Mouse (Mus musculus) lung, embryonic 14.5 days (tissue): ENCODE data around the gene Gjb1. TPM values are rescaled to one million over a fixed set of nuclear protein-coding genes. Genes with fewer than 3 reads are reported as not detected.

Source experiments
- ATAC-seq: fragments of 200-750 bp; cut with Nextera tagmentation; 2 replicates; pipeline ENCODE4 v1.8.0; 2017; ENCODE audit warnings: mild to moderate bottlenecking, moderate TSS enrichment, moderate library complexity; ENCODE audit not compliant: insufficient read depth
- DNase-seq: peaks from one replicate; pipeline ENCODE4 v3.0.0-alpha.2; 2015
- H3K27ac ChIP-seq: fragments of 300-500 bp; sonication (generic); 2 replicates; pipeline ENCODE4 v1.5.1; 2014; ENCODE audit warnings: low read depth, mild to moderate bottlenecking, moderate library complexity
- H3K27me3 ChIP-seq: fragments of 300-500 bp; sonication (generic); 2 replicates; pipeline ENCODE4 v1.6.1; 2014; ENCODE audit warnings: low read length, control low read depth; ENCODE audit not compliant: insufficient read depth
- H3K36me3 ChIP-seq: fragments of 300-500 bp; sonication (generic); 2 replicates; pipeline ENCODE4 v1.6.1; 2014; ENCODE audit warnings: control low read depth; ENCODE audit not compliant: insufficient read depth
- H3K4me1 ChIP-seq: fragments of 300-500 bp; sonication (generic); 2 replicates; pipeline ENCODE4 v1.6.1; 2014; ENCODE audit warnings: antibody characterized with exemption, control low read depth; ENCODE audit not compliant: insufficient read depth
- H3K4me2 ChIP-seq: fragments of 300-500 bp; sonication (generic); 2 replicates; pipeline ENCODE4 v1.6.1; 2014; ENCODE audit warnings: mild to moderate bottlenecking
- H3K4me3 ChIP-seq: fragments of 300-500 bp; sonication (generic); 2 replicates; pipeline ENCODE4 v1.5.1; 2014; ENCODE audit warnings: low read depth, low read length
- H3K9ac ChIP-seq: fragments of 300-500 bp; sonication (generic); 2 replicates; pipeline ENCODE4 v1.6.1; 2014
- H3K9me3 ChIP-seq: fragments of 300-500 bp; sonication (generic); 2 replicates; pipeline ENCODE4 v1.6.1; 2016; ENCODE audit warnings: low read depth, low read length, control low read depth
- CTCF ChIP-seq: IDR thresholded peaks from 2 replicates; pipeline ENCODE4 v1.5.1; 2016; ENCODE audit warnings: antibody characterized with exemption, low read depth
- WGBS: fragments of 180-500 bp; shearing (Covaris S2); extraction: QIAGEN DNeasy Blood & Tissue Kit; methylation state at CpG from one replicate; pipeline ENCODE4 v1.1.7; 2014; 5-methylcytosine and 5-hydroxymethylcytosine counted together
- polyA plus RNA-seq: library from polyadenylated mRNA; unstranded; fragments of >200 nt; fragmentation: Nextera tagmentation; extraction: Ambion mirVana; gene quantifications from 2 replicates; pipeline ENCODE4 v1.2.1, GENCODE M21; 2014

The Gjb1 gene
- polyA plus RNA-seq, 1 experiment from 2014 or later: 0.67 TPM

- peak; percentile 45 for TF ChIP-seq CTCF
- DNase-seq (peak; percentile 97), ATAC-seq (peak; percentile 96)
- Histone ChIP-seq H3K4me2 (peak within 1 kb of the TSS; percentile 63), H3K27ac (peak within 1 kb of the TSS; percentile 97), H3K36me3 (peaks cover 24% of the 10 kb centered on the region), H3K4me3 (peak within 1 kb of the TSS; percentile 59), H3K9me3 (no peaks in the 10 kb centered on the region), H3K4me1 (no peaks in the 10 kb centered on the region), H3K27me3 (no peaks in the 10 kb centered on the region), H3K9ac (peak within 1 kb of the TSS; percentile 90)
- 11% methylated on average over 50 of the region's 51 CpGs for WGBS
Observed at GRCm38 (mm10) chrX:101429142-101429949, 53.2 kb downstream of the Gjb1 start, which contains the start of gene Nono. Gene Nono (plus strand): TSS chrX:101429318.

- peak overlapping the region; percentile 97 for H3K27ac ChIP-seq
- peaks cover 26% of the 10 kb centered on the region for H3K36me3 ChIP-seq
- no peak for TF ChIP-seq CTCF
- peak overlapping the region; percentile 59 for H3K4me3 ChIP-seq
- no peaks in the 10 kb centered on the region for H3K27me3 ChIP-seq
- peak overlapping the region; percentile 63 for H3K4me2 ChIP-seq
- ATAC-seq (peak; percentile 59), DNase-seq (peak; percentile 41)
- H3K9ac ChIP-seq: peak overlapping the region; percentile 90
- H3K4me1 ChIP-seq: no peaks in the 10 kb centered on the region
- H3K9me3 ChIP-seq: no peaks in the 10 kb centered on the region
- 9% methylated on average over 14 of the region's 14 CpGs for WGBS
Observed at GRCm38 (mm10) chrX:101429976-101430375, 53.8 kb downstream of the Gjb1 start.

Other genes starting within 250 kb of the Gjb1 start
- gene Snx12, start 153.8 kb upstream of the Gjb1 start, polyA plus RNA-seq: 50.4 and 55.1 TPM in 2 replicates
- gene Foxo4, start 121.8 kb upstream of the Gjb1 start, polyA plus RNA-seq: 2.5 and 3.1 TPM in 2 replicates
- not detected in 2 replicates for gene Gm614, start 112.4 kb upstream of the Gjb1 start, polyA plus RNA-seq
- 17.1 and 17.9 TPM in 2 replicates for gene Il2rg, start 108.1 kb upstream of the Gjb1 start, polyA plus RNA-seq
- not detected in 2 replicates for gene Gm20489, start 107.4 kb upstream of the Gjb1 start, polyA plus RNA-seq
- gene Med12, start 102.3 kb upstream of the Gjb1 start, polyA plus RNA-seq: 44.2 and 50.6 TPM in 2 replicates
- gene Nlgn3, start 77.2 kb upstream of the Gjb1 start, polyA plus RNA-seq: 9.6 and 10.6 TPM in 2 replicates
- 26.2 and 29.8 TPM in 2 replicates for gene Zmym3, start 44.5 kb downstream of the Gjb1 start, polyA plus RNA-seq
- 452 and 463 TPM in 2 replicates for gene Nono, start 52.9 kb downstream of the Gjb1 start, polyA plus RNA-seq
- 1.6 and 3.9 TPM in 2 replicates for gene Itgb1bp2, start 72.7 kb downstream of the Gjb1 start, polyA plus RNA-seq
- 16.9 and 22.5 TPM in 2 replicates for gene Taf1, start 156.4 kb downstream of the Gjb1 start, polyA plus RNA-seq